Mouse (Mus musculus): ENCODE measurements around the gene 4930558C23Rik. TPM values are rescaled to one million over a fixed set of nuclear protein-coding genes. Genes with fewer than 3 reads are reported as not detected.
"Not testable (repeated sequence)": the region's sequence is repeated elsewhere in the genome, so short reads cannot be mapped to it uniquely, and the experiment has no call there.

4930558C23Rik gene
- polyA plus RNA-seq, 1 experiment from 2014 or later = not detected

GRCm38 (mm10) chr3:95412268-95412667 lies 9.6 kb upstream of the 4930558C23Rik start:
- H3K9ac ChIP-seq (ENCODE audit: low read length) = no peak overlapping the region
- no peak overlapping the region for H3K27ac ChIP-seq (replicated peaks; ENCODE audit: low read depth, low read length)
- WGBS = 79% methylated on average over 1 of the region's 1 CpGs
- H3K4me2 ChIP-seq (ENCODE audit: low read depth, severe bottlenecking) = no peak overlapping the region
- no peaks in the 10 kb centered on the region for H3K4me1 ChIP-seq (ENCODE audit: control insufficient read depth, insufficient read depth, low read length)
- ATAC-seq (ENCODE audit: insufficient number of reproducible peaks, low FRiP score, low TSS enrichment, low read depth) (no peak), DNase-seq (ENCODE audit: low spot score) (no peak)
- H3K4me3 ChIP-seq (ENCODE audit: low read depth, low read length) = no peak overlapping the region
- no peaks in the 10 kb centered on the region for H3K27me3 ChIP-seq (ENCODE audit: control insufficient read depth, insufficient read depth, low read length)
- H3K9me3 ChIP-seq (ENCODE audit: control insufficient read depth, low read length) = no peaks in the 10 kb centered on the region
- no peaks in the 10 kb centered on the region for H3K36me3 ChIP-seq (ENCODE audit: control insufficient read depth, insufficient read depth, low read length)

DNA sequence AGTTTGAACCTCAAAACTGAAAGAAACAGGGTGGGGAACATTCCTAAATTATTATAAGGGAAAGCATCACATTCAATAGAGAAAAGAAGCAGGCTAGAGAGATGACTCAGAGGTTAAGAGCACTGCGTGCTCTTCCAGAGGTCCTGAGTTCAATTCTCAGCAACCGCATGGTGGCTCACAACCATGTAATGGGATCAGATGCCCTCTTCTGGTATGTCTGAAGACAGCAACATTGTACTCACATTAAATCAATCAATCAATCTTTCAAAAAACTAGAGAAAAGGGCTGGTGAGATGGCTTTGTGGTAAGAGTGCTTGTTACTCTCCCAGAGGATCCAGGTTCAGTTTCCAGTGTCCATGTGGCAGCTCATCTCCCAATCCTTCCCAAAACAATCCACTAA lies 6.2 kb upstream of the 4930558C23Rik start:
- Histone ChIP-seq H3K4me3 (ENCODE audit: low read depth, low read length) (no peak overlapping the region), H3K4me1 (ENCODE audit: control insufficient read depth, insufficient read depth, low read length) (no peaks in the 10 kb centered on the region), H3K9ac (ENCODE audit: low read length) (no peak overlapping the region), H3K27me3 (ENCODE audit: control insufficient read depth, insufficient read depth, low read length) (no peaks in the 10 kb centered on the region), H3K9me3 (ENCODE audit: control insufficient read depth, low read length) (no peaks in the 10 kb centered on the region), H3K36me3 (ENCODE audit: control insufficient read depth, insufficient read depth, low read length) (no peaks in the 10 kb centered on the region), H3K27ac (replicated peaks; ENCODE audit: low read depth, low read length) (no peak overlapping the region), H3K4me2 (ENCODE audit: low read depth, severe bottlenecking) (no peak overlapping the region)
- 94% methylated on average over 2 of the region's 2 CpGs for WGBS
- no peak for ATAC-seq (ENCODE audit: insufficient number of reproducible peaks, low FRiP score, low TSS enrichment, low read depth)
- DNase-seq (ENCODE audit: low spot score) = no peak

DNA sequence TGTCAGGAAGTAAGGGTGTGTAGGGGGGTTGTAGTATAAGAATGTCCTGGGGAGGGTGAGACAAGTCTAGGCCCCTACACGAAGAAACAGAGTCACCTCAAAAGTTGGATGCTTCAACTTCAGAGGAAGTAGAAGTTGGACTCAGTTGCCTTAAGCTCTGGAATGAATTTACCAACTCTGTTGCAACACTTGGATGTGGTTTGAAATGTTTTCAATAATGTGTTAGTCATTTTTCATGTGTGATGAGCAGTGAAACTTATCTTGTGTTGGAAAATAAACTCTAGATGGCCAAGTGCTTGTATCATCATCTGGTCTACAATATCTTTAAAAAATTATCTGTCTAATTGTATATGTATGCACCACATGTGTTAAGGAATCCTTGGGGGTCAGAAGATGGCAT lies 5.1 kb upstream of the 4930558C23Rik start:
- Histone ChIP-seq H3K4me3 (ENCODE audit: low read depth, low read length) (no peak overlapping the region), H3K9ac (ENCODE audit: low read length) (no peak overlapping the region), H3K4me1 (ENCODE audit: control insufficient read depth, insufficient read depth, low read length) (no peaks in the 10 kb centered on the region), H3K36me3 (ENCODE audit: control insufficient read depth, insufficient read depth, low read length) (no peaks in the 10 kb centered on the region), H3K4me2 (ENCODE audit: low read depth, severe bottlenecking) (no peak overlapping the region), H3K27me3 (ENCODE audit: control insufficient read depth, insufficient read depth, low read length) (no peaks in the 10 kb centered on the region), H3K27ac (replicated peaks; ENCODE audit: low read depth, low read length) (no peak overlapping the region), H3K9me3 (ENCODE audit: control insufficient read depth, low read length) (no peaks in the 10 kb centered on the region)
- DNase-seq (ENCODE audit: low spot score) (no peak), ATAC-seq (ENCODE audit: insufficient number of reproducible peaks, low FRiP score, low TSS enrichment, low read depth) (no peak)
- WGBS = 83% methylated on average over 1 of the region's 1 CpGs

DNA sequence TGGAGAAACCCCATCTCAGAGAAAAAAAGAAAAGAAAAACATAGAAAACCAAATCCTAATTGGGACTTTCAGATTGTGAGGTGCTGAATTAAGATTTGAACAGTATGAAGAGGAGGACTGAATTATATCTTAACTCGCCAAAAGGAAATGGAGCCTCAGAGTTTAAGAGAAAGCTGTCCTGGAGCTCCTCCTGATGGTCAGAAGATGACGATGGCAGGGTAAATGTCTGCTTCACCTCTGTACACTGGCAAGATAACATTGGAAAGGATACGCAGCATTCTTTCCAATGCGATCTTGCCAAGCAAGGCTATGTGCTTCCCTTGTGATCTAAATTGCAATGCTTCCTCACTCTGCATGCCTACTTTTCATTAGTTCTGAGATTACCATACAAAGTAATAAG lies 8.3 kb downstream of the 4930558C23Rik start:
- Histone ChIP-seq H3K9ac (ENCODE audit: low read length) (no peak overlapping the region), H3K27ac (replicated peaks; ENCODE audit: low read depth, low read length) (no peak overlapping the region), H3K4me3 (ENCODE audit: low read depth, low read length) (no peak overlapping the region), H3K36me3 (ENCODE audit: control insufficient read depth, insufficient read depth, low read length) (no peaks in the 10 kb centered on the region), H3K9me3 (ENCODE audit: control insufficient read depth, low read length) (peaks cover 4% of the 10 kb centered on the region; the same call in 1 of the 2 replicates), H3K4me2 (ENCODE audit: low read depth, severe bottlenecking) (no peak overlapping the region), H3K27me3 (ENCODE audit: control insufficient read depth, insufficient read depth, low read length) (no peaks in the 10 kb centered on the region), H3K4me1 (ENCODE audit: control insufficient read depth, insufficient read depth, low read length) (no peaks in the 10 kb centered on the region)
- DNase-seq (ENCODE audit: low spot score) (no peak), ATAC-seq (ENCODE audit: insufficient number of reproducible peaks, low FRiP score, low TSS enrichment, low read depth) (no peak)
- WGBS = 94% methylated on average over 4 of the region's 4 CpGs

DNA sequence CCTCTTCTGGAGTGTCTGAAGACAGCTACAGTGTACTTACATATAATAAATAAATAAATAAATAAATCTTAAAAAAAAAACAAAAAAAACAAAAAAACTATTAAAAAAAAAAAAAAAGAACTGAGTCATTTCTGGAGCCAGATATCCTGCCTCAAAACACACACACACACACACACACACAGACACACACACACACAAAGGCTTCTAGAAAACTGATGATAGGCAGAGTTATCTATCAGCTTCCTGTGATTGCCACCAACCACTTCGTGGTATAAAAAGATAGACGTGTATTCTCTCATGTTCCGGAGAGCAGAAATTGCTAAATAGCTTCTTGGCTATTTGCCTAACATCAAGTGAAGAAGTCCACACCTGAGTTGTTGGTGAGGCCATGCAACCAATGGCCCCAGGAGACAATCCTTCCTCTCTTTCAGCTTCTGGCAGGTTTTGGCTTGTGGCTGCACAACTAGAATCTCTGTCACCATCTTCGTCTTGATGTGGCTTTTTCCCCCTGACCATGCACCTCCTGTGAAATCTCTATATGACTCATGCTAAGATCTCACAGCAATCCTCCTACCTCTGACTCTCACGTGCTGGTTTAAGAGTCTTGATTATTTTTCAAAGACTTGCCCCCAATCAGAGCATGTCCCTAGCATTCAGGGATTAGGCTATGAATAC lies 17.1 kb downstream of the 4930558C23Rik start:
- no peaks in the 10 kb centered on the region for H3K4me1 ChIP-seq (ENCODE audit: control insufficient read depth, insufficient read depth, low read length)
- no peaks in the 10 kb centered on the region for H3K27me3 ChIP-seq (ENCODE audit: control insufficient read depth, insufficient read depth, low read length)
- no peak for DNase-seq (ENCODE audit: low spot score)
- no peaks in the 10 kb centered on the region for H3K36me3 ChIP-seq (ENCODE audit: control insufficient read depth, insufficient read depth, low read length)
- ATAC-seq (ENCODE audit: insufficient number of reproducible peaks, low FRiP score, low TSS enrichment, low read depth) = no peak
- 84% methylated on average over 5 of the region's 5 CpGs for WGBS
- no peak overlapping the region for H3K4me2 ChIP-seq (ENCODE audit: low read depth, severe bottlenecking)
- no peaks in the 10 kb centered on the region for H3K9me3 ChIP-seq (ENCODE audit: control insufficient read depth, low read length)
- H3K9ac ChIP-seq (ENCODE audit: low read length) = no peak overlapping the region
- no peak overlapping the region for H3K4me3 ChIP-seq (ENCODE audit: low read depth, low read length)
- H3K27ac ChIP-seq (replicated peaks; ENCODE audit: low read depth, low read length) = no peak overlapping the region

GRCm38 (mm10) chr3:95373208-95373607 lies 29.4 kb downstream of the 4930558C23Rik start:
- DNase-seq (ENCODE audit: low spot score) (no peak), ATAC-seq (ENCODE audit: insufficient number of reproducible peaks, low FRiP score, low TSS enrichment, low read depth) (no peak)
- H3K4me3 ChIP-seq (ENCODE audit: low read depth, low read length) = no peak overlapping the region
- H3K36me3 ChIP-seq (ENCODE audit: control insufficient read depth, insufficient read depth, low read length) = no peaks in the 10 kb centered on the region
- no peak overlapping the region for H3K9ac ChIP-seq (ENCODE audit: low read length)
- H3K27ac ChIP-seq (replicated peaks; ENCODE audit: low read depth, low read length) = no peak overlapping the region
- 88% methylated on average over 10 of the region's 10 CpGs for WGBS
- H3K9me3 ChIP-seq (ENCODE audit: control insufficient read depth, low read length) = no peaks in the 10 kb centered on the region
- no peak overlapping the region for H3K4me2 ChIP-seq (ENCODE audit: low read depth, severe bottlenecking)
- H3K27me3 ChIP-seq (ENCODE audit: control insufficient read depth, insufficient read depth, low read length) = no peaks in the 10 kb centered on the region
- H3K4me1 ChIP-seq (ENCODE audit: control insufficient read depth, insufficient read depth, low read length) = no peaks in the 10 kb centered on the region

GRCm38 (mm10) chr3:95370101-95370500 lies 32.5 kb downstream of the 4930558C23Rik start:
- H3K9me3 ChIP-seq (ENCODE audit: control insufficient read depth, low read length) = no peaks in the 10 kb centered on the region
- DNase-seq (ENCODE audit: low spot score) = no peak
- ATAC-seq (ENCODE audit: insufficient number of reproducible peaks, low FRiP score, low TSS enrichment, low read depth) = no peak
- no peak overlapping the region for H3K4me2 ChIP-seq (ENCODE audit: low read depth, severe bottlenecking)
- no peak overlapping the region for H3K4me3 ChIP-seq (ENCODE audit: low read depth, low read length)
- no peak overlapping the region for H3K9ac ChIP-seq (ENCODE audit: low read length)
- no peaks in the 10 kb centered on the region for H3K36me3 ChIP-seq (ENCODE audit: control insufficient read depth, insufficient read depth, low read length)
- no peaks in the 10 kb centered on the region for H3K4me1 ChIP-seq (ENCODE audit: control insufficient read depth, insufficient read depth, low read length)
- H3K27ac ChIP-seq (replicated peaks; ENCODE audit: low read depth, low read length) = no peak overlapping the region
- H3K27me3 ChIP-seq (ENCODE audit: control insufficient read depth, insufficient read depth, low read length) = no peaks in the 10 kb centered on the region

DNA sequence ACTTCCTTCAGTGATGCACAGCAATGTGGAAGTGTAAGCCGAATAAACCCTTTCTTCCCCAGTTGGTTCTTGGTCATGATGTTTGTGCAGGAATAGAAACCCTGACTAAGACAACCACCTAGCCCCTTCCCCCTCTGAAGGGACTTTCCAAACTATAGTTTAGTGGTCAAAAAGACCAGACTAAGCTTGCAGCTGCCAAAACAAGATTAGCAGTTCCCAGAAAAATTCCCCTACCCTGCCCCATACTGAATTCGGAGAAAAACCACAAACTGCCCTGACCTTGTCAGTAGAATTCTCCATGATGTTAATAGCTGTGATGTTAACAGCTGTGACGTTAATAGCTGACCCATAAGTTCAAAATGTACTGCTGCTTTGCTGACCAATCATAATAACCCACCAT lies 42.4 kb downstream of the 4930558C23Rik start:
- not testable (repeated sequence) for H3K27me3 ChIP-seq (ENCODE audit: control insufficient read depth, insufficient read depth, low read length); ATAC-seq (ENCODE audit: insufficient number of reproducible peaks, low FRiP score, low TSS enrichment, low read depth); H3K4me2 ChIP-seq (ENCODE audit: low read depth, severe bottlenecking); H3K9ac ChIP-seq (ENCODE audit: low read length); H3K4me3 ChIP-seq (ENCODE audit: low read depth, low read length); H3K36me3 ChIP-seq (ENCODE audit: control insufficient read depth, insufficient read depth, low read length); H3K9me3 ChIP-seq (ENCODE audit: control insufficient read depth, low read length); H3K27ac ChIP-seq (replicated peaks; ENCODE audit: low read depth, low read length); DNase-seq (ENCODE audit: low spot score); H3K4me1 ChIP-seq (ENCODE audit: control insufficient read depth, insufficient read depth, low read length)
- 75% methylated on average over 3 of the region's 3 CpGs for WGBS

GRCm38 (mm10) chr3:95357746-95358145 lies 44.9 kb downstream of the 4930558C23Rik start:
- H3K27me3 ChIP-seq (ENCODE audit: control insufficient read depth, insufficient read depth, low read length) = no peaks in the 10 kb centered on the region
- H3K36me3 ChIP-seq (ENCODE audit: control insufficient read depth, insufficient read depth, low read length) = peaks cover 3% of the 10 kb centered on the region; the same call in 1 of the 2 replicates
- H3K9ac ChIP-seq (ENCODE audit: low read length) = no peak overlapping the region
- H3K4me2 ChIP-seq (ENCODE audit: low read depth, severe bottlenecking) = no peak overlapping the region
- H3K27ac ChIP-seq (replicated peaks; ENCODE audit: low read depth, low read length) = no peak overlapping the region
- ATAC-seq (ENCODE audit: insufficient number of reproducible peaks, low FRiP score, low TSS enrichment, low read depth) = no peak
- no peak for DNase-seq (ENCODE audit: low spot score)
- 88% methylated on average over 2 of the region's 2 CpGs for WGBS
- H3K4me3 ChIP-seq (ENCODE audit: low read depth, low read length) = no peak overlapping the region
- H3K9me3 ChIP-seq (ENCODE audit: control insufficient read depth, low read length) = no peaks in the 10 kb centered on the region
- no peaks in the 10 kb centered on the region for H3K4me1 ChIP-seq (ENCODE audit: control insufficient read depth, insufficient read depth, low read length)
